Mouse (Mus musculus): Measurements from ENCODE around the gene Ankfn1. TPM values are rescaled to one million over a fixed set of nuclear protein-coding genes. Genes with fewer than 3 reads are reported as not detected.

Gene Ankfn1
- total RNA-seq, 1 experiment from 2014 or later = not detected

GRCm38 (mm10) chr11:89420767-89421438, 356.6 kb downstream of the Ankfn1 start:
- no peak for ATAC-seq (replicated peaks; ENCODE audit: insufficient number of reproducible peaks, low FRiP score, low TSS enrichment, poor library complexity, severe bottlenecking)

- ATAC-seq (replicated peaks; ENCODE audit: insufficient number of reproducible peaks, low FRiP score, low TSS enrichment, poor library complexity, severe bottlenecking) = no peak
Measured at GRCm38 (mm10) chr11:89419863-89420262, 357.6 kb downstream of the Ankfn1 start.

GRCm38 (mm10) chr11:89418644-89419043, 358.8 kb downstream of the Ankfn1 start:
- no peak for ATAC-seq (replicated peaks; ENCODE audit: insufficient number of reproducible peaks, low FRiP score, low TSS enrichment, poor library complexity, severe bottlenecking)

GRCm38 (mm10) chr11:89416769-89417168, 360.7 kb downstream of the Ankfn1 start:
- ATAC-seq (replicated peaks; ENCODE audit: insufficient number of reproducible peaks, low FRiP score, low TSS enrichment, poor library complexity, severe bottlenecking) = no peak

GRCm38 (mm10) chr11:89408774-89409173, 368.7 kb downstream of the Ankfn1 start:
- no peak for ATAC-seq (replicated peaks; ENCODE audit: insufficient number of reproducible peaks, low FRiP score, low TSS enrichment, poor library complexity, severe bottlenecking)

- ATAC-seq (replicated peaks; ENCODE audit: insufficient number of reproducible peaks, low FRiP score, low TSS enrichment, poor library complexity, severe bottlenecking) = no peak
Measured at GRCm38 (mm10) chr11:89404489-89404888, 373.0 kb downstream of the Ankfn1 start.

GRCm38 (mm10) chr11:89403436-89403835, 374.0 kb downstream of the Ankfn1 start:
- ATAC-seq (replicated peaks; ENCODE audit: insufficient number of reproducible peaks, low FRiP score, low TSS enrichment, poor library complexity, severe bottlenecking) = no peak

- ATAC-seq (replicated peaks; ENCODE audit: insufficient number of reproducible peaks, low FRiP score, low TSS enrichment, poor library complexity, severe bottlenecking) = no peak
Measured at GRCm38 (mm10) chr11:89388851-89389250, 388.6 kb downstream of the Ankfn1 start.

GRCm38 (mm10) chr11:89382634-89383009, 394.8 kb downstream of the Ankfn1 start:
- ATAC-seq (replicated peaks; ENCODE audit: insufficient number of reproducible peaks, low FRiP score, low TSS enrichment, poor library complexity, severe bottlenecking) = no peak

- ATAC-seq (replicated peaks; ENCODE audit: insufficient number of reproducible peaks, low FRiP score, low TSS enrichment, poor library complexity, severe bottlenecking) = no peak
Measured at GRCm38 (mm10) chr11:89381782-89382633, 395.4 kb downstream of the Ankfn1 start.

- ATAC-seq (replicated peaks; ENCODE audit: insufficient number of reproducible peaks, low FRiP score, low TSS enrichment, poor library complexity, severe bottlenecking) = no peak
Measured at GRCm38 (mm10) chr11:89370941-89371340, 406.5 kb downstream of the Ankfn1 start.

- ATAC-seq (replicated peaks; ENCODE audit: insufficient number of reproducible peaks, low FRiP score, low TSS enrichment, poor library complexity, severe bottlenecking) = no peak
Measured at GRCm38 (mm10) chr11:89370373-89370772, 407.1 kb downstream of the Ankfn1 start.

- ATAC-seq (replicated peaks; ENCODE audit: insufficient number of reproducible peaks, low FRiP score, low TSS enrichment, poor library complexity, severe bottlenecking) = no peak
Measured at GRCm38 (mm10) chr11:89363981-89364380, 413.5 kb downstream of the Ankfn1 start.

- ATAC-seq (replicated peaks; ENCODE audit: insufficient number of reproducible peaks, low FRiP score, low TSS enrichment, poor library complexity, severe bottlenecking) = no peak
Measured at GRCm38 (mm10) chr11:89360895-89361294, 416.6 kb downstream of the Ankfn1 start.

GRCm38 (mm10) chr11:89358546-89358945, 418.9 kb downstream of the Ankfn1 start:
- ATAC-seq (replicated peaks; ENCODE audit: insufficient number of reproducible peaks, low FRiP score, low TSS enrichment, poor library complexity, severe bottlenecking) = no peak

- ATAC-seq (replicated peaks; ENCODE audit: insufficient number of reproducible peaks, low FRiP score, low TSS enrichment, poor library complexity, severe bottlenecking) = no peak
Measured at GRCm38 (mm10) chr11:89356479-89356878, 421.0 kb downstream of the Ankfn1 start.

- ATAC-seq (replicated peaks; ENCODE audit: insufficient number of reproducible peaks, low FRiP score, low TSS enrichment, poor library complexity, severe bottlenecking) = no peak
Measured at GRCm38 (mm10) chr11:89356018-89356417, 421.4 kb downstream of the Ankfn1 start.

GRCm38 (mm10) chr11:89340238-89340637, 437.2 kb downstream of the Ankfn1 start:
- ATAC-seq (replicated peaks; ENCODE audit: insufficient number of reproducible peaks, low FRiP score, low TSS enrichment, poor library complexity, severe bottlenecking) = no peak
